Mouse (Mus musculus) layer of hippocampus, adult 2 months (tissue): ENCODE measurements around the gene Cenpm. TPM values are rescaled to one million over a fixed set of nuclear protein-coding genes. Genes with fewer than 3 reads are reported as not detected.

ENCODE experiments used
- DNase-seq, 2 experiments: peaks; one replicate each; pipeline ENCODE4 v3.0.0; 2022; ENCODE audit warnings: low spot score in 2 of 2
- H3K27ac ChIP-seq: fragments of 200-600 bp; 2 replicates; pipeline ENCODE4 v1.8.1; 2022
- H3K4me3 ChIP-seq: fragments of 200-600 bp; 2 replicates; pipeline ENCODE4 v1.8.1; 2022; ENCODE audit warnings: mild to moderate bottlenecking
- CTCF ChIP-seq: fragments of 200-600 bp; conservative IDR thresholded peaks from 2 replicates; pipeline ENCODE4 v1.8.1; 2022; ENCODE audit warnings: antibody characterized with exemption, mild to moderate bottlenecking, moderate library complexity
- total RNA-seq, 2 experiments: library from RNA; stranded (reverse); gene quantifications; 2 replicates each; pipeline ENCODE4 v1.2.3; 2021

The Cenpm gene
- total RNA-seq, 2 experiments from 2014 or later: 2.5 TPM

- no peak for DNase-seq
- Histone ChIP-seq H3K4me3 (no peak overlapping the region), H3K27ac (no peak overlapping the region)
- no peak for TF ChIP-seq CTCF
Observed at GRCm38 (mm10) chr15:82208307-82208706, 36.2 kb downstream of the Cenpm start.

- no peak for DNase-seq
- Histone ChIP-seq H3K27ac (no peak overlapping the region), H3K4me3 (no peak overlapping the region)
- TF ChIP-seq CTCF: no peak
Observed at GRCm38 (mm10) chr15:82207504-82208219, 36.9 kb downstream of the Cenpm start.

GRCm38 (mm10) chr15:82207105-82207459 is 37.5 kb downstream of the Cenpm start:
- H3K4me3 ChIP-seq: no peak overlapping the region
- no peak overlapping the region for H3K27ac ChIP-seq
- no peak for TF ChIP-seq CTCF
- no peak for DNase-seq

- no peak overlapping the region for H3K4me3 ChIP-seq
- no peak for TF ChIP-seq CTCF
- peak; percentile 46 to 52 for DNase-seq
- H3K27ac ChIP-seq: peak overlapping the region; percentile 48; the same call in 1 of the 2 replicates
Observed at GRCm38 (mm10) chr15:82206365-82207104, 38.0 kb downstream of the Cenpm start.

- peak overlapping the region; percentile 66; the same call in 1 of the 2 replicates for H3K27ac ChIP-seq
Observed at GRCm38 (mm10) chr15:82204680-82205371, 39.7 kb downstream of the Cenpm start.

GRCm38 (mm10) chr15:82203611-82204351 is 40.8 kb downstream of the Cenpm start:
- H3K4me3 ChIP-seq: no peak overlapping the region
- H3K27ac ChIP-seq: peak overlapping the region; percentile 66
- no peak for DNase-seq
- TF ChIP-seq CTCF: no peak

More at GRCm38 (mm10) chr15:82204680-82205371, 39.7 kb downstream of the Cenpm start:
- no peak for DNase-seq
- no peak overlapping the region for H3K4me3 ChIP-seq
- TF ChIP-seq CTCF: no peak

GRCm38 (mm10) chr15:82203090-82203489 is 41.5 kb downstream of the Cenpm start:
- no peak for DNase-seq
- Histone ChIP-seq H3K27ac (no peak overlapping the region), H3K4me3 (no peak overlapping the region)
- no peak for TF ChIP-seq CTCF

- H3K4me3 ChIP-seq: no peak overlapping the region
- no peak for TF ChIP-seq CTCF
- H3K27ac ChIP-seq: no peak overlapping the region
- DNase-seq: no peak
Observed at GRCm38 (mm10) chr15:82202086-82202485, 42.5 kb downstream of the Cenpm start.

GRCm38 (mm10) chr15:82199546-82199945 is 45.0 kb downstream of the Cenpm start:
- TF ChIP-seq CTCF: no peak
- DNase-seq: no peak
- H3K4me3 ChIP-seq: no peak overlapping the region
- H3K27ac ChIP-seq: no peak overlapping the region

- Histone ChIP-seq H3K27ac (no peak overlapping the region), H3K4me3 (no peak overlapping the region)
- no peak for DNase-seq
- no peak for TF ChIP-seq CTCF
Observed at GRCm38 (mm10) chr15:82198342-82198741, 46.2 kb downstream of the Cenpm start.

- Histone ChIP-seq H3K27ac (no peak overlapping the region), H3K4me3 (no peak overlapping the region)
- TF ChIP-seq CTCF: no peak
- no peak for DNase-seq
Observed at GRCm38 (mm10) chr15:82197937-82198336, 46.6 kb downstream of the Cenpm start.

- no peak for TF ChIP-seq CTCF
- no peak for DNase-seq
- Histone ChIP-seq H3K27ac (no peak overlapping the region), H3K4me3 (no peak overlapping the region)
Observed at GRCm38 (mm10) chr15:82197246-82197750, 47.2 kb downstream of the Cenpm start.

- no peak for DNase-seq
- no peak overlapping the region for H3K27ac ChIP-seq
- no peak overlapping the region for H3K4me3 ChIP-seq
- no peak for TF ChIP-seq CTCF
Observed at GRCm38 (mm10) chr15:82196300-82196699, 48.2 kb downstream of the Cenpm start.
